Mouse (Mus musculus): ENCODE results near the gene Ank3. TPM values are rescaled to one million over a fixed set of nuclear protein-coding genes. Genes with fewer than 3 reads are reported as not detected.

The Ank3 gene
- polyA plus RNA-seq, 1 experiment from 2014 or later, result 7.1 TPM

- Histone ChIP-seq H3K27ac (ENCODE audit: low read depth) (no peak overlapping the region), H3K27me3 (ENCODE audit: insufficient read depth, low read length) (no peaks in the 10 kb centered on the region), H3K4me1 (ENCODE audit: insufficient read depth) (no peaks in the 10 kb centered on the region), H3K36me3 (replicated peaks; ENCODE audit: insufficient read depth, low read length) (no peaks in the 10 kb centered on the region), H3K4me3 (ENCODE audit: low read depth, low read length) (no peak overlapping the region), H3K9me3 (ENCODE audit: low read length) (no peaks in the 10 kb centered on the region), H3K9ac (replicated peaks) (no peak overlapping the region), H3K4me2 (ENCODE audit: low read depth, low read length) (no peak overlapping the region)
- DNase-seq (peak; percentile 83), ATAC-seq (peak; percentile 53; the same call in 1 of the 2 replicates)
- WGBS (ENCODE audit: insufficient replicate concordance), result 11% methylated on average over 5 of the region's 5 CpGs
- TF ChIP-seq CTCF (IDR thresholded peaks at IDR 0.05; ENCODE audit: low read depth) (peak; percentile 90), EP300 (IDR thresholded peaks at IDR 0.05; ENCODE audit: low read depth) (no peak)
These were observed 471.8 kb downstream of the Ank3 start for GRCm38 (mm10) chr10:69870348-69870747.

GRCm38 (mm10) chr10:69870947-69871346 is 472.4 kb downstream of the Ank3 start:
- Histone ChIP-seq H3K9ac (replicated peaks) (no peak overlapping the region), H3K9me3 (ENCODE audit: low read length) (no peaks in the 10 kb centered on the region), H3K27me3 (ENCODE audit: insufficient read depth, low read length) (no peaks in the 10 kb centered on the region), H3K4me3 (ENCODE audit: low read depth, low read length) (no peak overlapping the region), H3K36me3 (replicated peaks; ENCODE audit: insufficient read depth, low read length) (no peaks in the 10 kb centered on the region), H3K27ac (ENCODE audit: low read depth) (no peak overlapping the region), H3K4me2 (ENCODE audit: low read depth, low read length) (no peak overlapping the region), H3K4me1 (ENCODE audit: insufficient read depth) (no peaks in the 10 kb centered on the region)
- TF ChIP-seq EP300 (IDR thresholded peaks at IDR 0.05; ENCODE audit: low read depth) (no peak), CTCF (IDR thresholded peaks at IDR 0.05; ENCODE audit: low read depth) (no peak)
- no peak for DNase-seq
- 83% methylated on average over 14 of the region's 14 CpGs for WGBS (ENCODE audit: insufficient replicate concordance)
- ATAC-seq, result no peak

- Histone ChIP-seq H3K4me1 (ENCODE audit: insufficient read depth) (no peaks in the 10 kb centered on the region), H3K27ac (ENCODE audit: low read depth) (no peak overlapping the region), H3K4me3 (ENCODE audit: low read depth, low read length) (no peak overlapping the region), H3K36me3 (replicated peaks; ENCODE audit: insufficient read depth, low read length) (no peaks in the 10 kb centered on the region), H3K4me2 (ENCODE audit: low read depth, low read length) (no peak overlapping the region), H3K9me3 (ENCODE audit: low read length) (no peaks in the 10 kb centered on the region), H3K27me3 (ENCODE audit: insufficient read depth, low read length) (no peaks in the 10 kb centered on the region), H3K9ac (replicated peaks) (no peak overlapping the region)
- no peak for DNase-seq
- no peak for ATAC-seq
- TF ChIP-seq CTCF (IDR thresholded peaks at IDR 0.05; ENCODE audit: low read depth) (no peak), EP300 (IDR thresholded peaks at IDR 0.05; ENCODE audit: low read depth) (no peak)
- WGBS (ENCODE audit: insufficient replicate concordance), result 71% methylated on average over 10 of the region's 10 CpGs
These were observed 473.7 kb downstream of the Ank3 start for GRCm38 (mm10) chr10:69872182-69872741.

- TF ChIP-seq CTCF (IDR thresholded peaks at IDR 0.05; ENCODE audit: low read depth) (no peak), EP300 (IDR thresholded peaks at IDR 0.05; ENCODE audit: low read depth) (no peak)
- Histone ChIP-seq H3K27me3 (ENCODE audit: insufficient read depth, low read length) (no peaks in the 10 kb centered on the region), H3K9ac (replicated peaks) (no peak overlapping the region), H3K4me2 (ENCODE audit: low read depth, low read length) (no peak overlapping the region), H3K4me3 (ENCODE audit: low read depth, low read length) (no peak overlapping the region), H3K4me1 (ENCODE audit: insufficient read depth) (no peaks in the 10 kb centered on the region), H3K9me3 (ENCODE audit: low read length) (no peaks in the 10 kb centered on the region), H3K36me3 (replicated peaks; ENCODE audit: insufficient read depth, low read length) (no peaks in the 10 kb centered on the region), H3K27ac (ENCODE audit: low read depth) (no peak overlapping the region)
- ATAC-seq (no peak), DNase-seq (no peak)
- WGBS (ENCODE audit: insufficient replicate concordance), result 76% methylated on average over 5 of the region's 5 CpGs
These were observed 474.3 kb downstream of the Ank3 start for GRCm38 (mm10) chr10:69872892-69873291.

GRCm38 (mm10) chr10:69874806-69875205 is 476.2 kb downstream of the Ank3 start:
- ATAC-seq (no peak), DNase-seq (no peak)

GRCm38 (mm10) chr10:69883935-69884680 is 485.5 kb downstream of the Ank3 start:
- Histone ChIP-seq H3K27ac (ENCODE audit: low read depth) (peak overlapping the region; percentile 57; the same call in 1 of the 2 replicates), H3K36me3 (replicated peaks; ENCODE audit: insufficient read depth, low read length) (no peaks in the 10 kb centered on the region), H3K9ac (replicated peaks) (no peak overlapping the region), H3K4me2 (ENCODE audit: low read depth, low read length) (no peak overlapping the region), H3K9me3 (ENCODE audit: low read length) (no peaks in the 10 kb centered on the region), H3K4me3 (ENCODE audit: low read depth, low read length) (no peak overlapping the region), H3K27me3 (ENCODE audit: insufficient read depth, low read length) (no peaks in the 10 kb centered on the region), H3K4me1 (ENCODE audit: insufficient read depth) (0 out of 2 replicates have a peak, but pooled peaks cover 2% of the 10 kb centered on the region)
- TF ChIP-seq EP300 (IDR thresholded peaks at IDR 0.05; ENCODE audit: low read depth), result no peak
- no peak for TF ChIP-seq CTCF (IDR thresholded peaks at IDR 0.05; ENCODE audit: low read depth)
- 49% methylated on average over 4 of the region's 4 CpGs for WGBS (ENCODE audit: insufficient replicate concordance)
- ATAC-seq, result peak; percentile 79
- peak; percentile 22 for DNase-seq

More at GRCm38 (mm10) chr10:69874806-69875205, 476.2 kb downstream of the Ank3 start:
- H3K4me3 ChIP-seq (ENCODE audit: low read depth, low read length), result no peak overlapping the region
- no peak overlapping the region for H3K27ac ChIP-seq (ENCODE audit: low read depth)
- H3K4me2 ChIP-seq (ENCODE audit: low read depth, low read length), result no peak overlapping the region
- H3K9ac ChIP-seq (replicated peaks), result no peak overlapping the region
- no peaks in the 10 kb centered on the region for H3K36me3 ChIP-seq (replicated peaks; ENCODE audit: insufficient read depth, low read length)
- H3K4me1 ChIP-seq (ENCODE audit: insufficient read depth), result no peaks in the 10 kb centered on the region
- TF ChIP-seq CTCF (IDR thresholded peaks at IDR 0.05; ENCODE audit: low read depth) (no peak), EP300 (IDR thresholded peaks at IDR 0.05; ENCODE audit: low read depth) (no peak)
- no peaks in the 10 kb centered on the region for H3K27me3 ChIP-seq (ENCODE audit: insufficient read depth, low read length)
- WGBS (ENCODE audit: insufficient replicate concordance), result 73% methylated on average over 14 of the region's 14 CpGs
- H3K9me3 ChIP-seq (ENCODE audit: low read length), result no peaks in the 10 kb centered on the region

Data from liver, postnatal 0 days (tissue).